Mouse (Mus musculus) cerebellum, adult 2 months (tissue): ENCODE measurements around the gene Tfip11. TPM values are rescaled to one million over a fixed set of nuclear protein-coding genes. Genes with fewer than 3 reads are reported as not detected.

Experiments used
- DNase-seq, 2 experiments: peaks; one replicate each; pipeline ENCODE4 v3.0.0; 2021
- H3K27ac ChIP-seq: fragments of 200-500 bp; 2 replicates; pipeline ENCODE4 v1.5.1; 2012; ENCODE audit warnings: low read length, control low read depth, inconsistent platforms; ENCODE audit not compliant: insufficient read depth
- H3K27me3 ChIP-seq: fragments of 200-500 bp; 2 replicates; pipeline ENCODE4 v1.6.1; 2012; ENCODE audit warnings: inconsistent platforms, mild to moderate bottlenecking, low read length, moderate library complexity; ENCODE audit not compliant: control insufficient read depth, insufficient read depth
- H3K4me1 ChIP-seq: fragments of 200-500 bp; 2 replicates; pipeline ENCODE4 v1.6.1; 2011; ENCODE audit warnings: low read length; ENCODE audit not compliant: control insufficient read depth, insufficient read depth
- H3K4me3 ChIP-seq: fragments of 200-500 bp; replicated peaks from 2 replicates; pipeline ENCODE3; 2011; ENCODE audit warnings: mild to moderate bottlenecking, low read depth, low read length, control low read depth; ENCODE audit not compliant: insufficient read depth
- CTCF ChIP-seq: fragments of 200-500 bp; IDR thresholded peaks from 2 replicates; pipeline ENCODE4 v1.5.1; 2011; ENCODE audit warnings: low read depth, mild to moderate bottlenecking, control low read depth, low read length, moderate library complexity, borderline replicate concordance; ENCODE audit not compliant: insufficient read depth
- POLR2A ChIP-seq: fragments of 200-500 bp; IDR thresholded peaks from 2 replicates; pipeline ENCODE4 v1.6.1; 2011; ENCODE audit warnings: low read length, control low read depth, borderline replicate concordance; ENCODE audit not compliant: insufficient read depth
- WGBS: fragments of 180-500 bp; shearing (Covaris S2); methylation state at CpG from one replicate; pipeline ENCODE4 v1.1.7; 2018; 5-methylcytosine and 5-hydroxymethylcytosine counted together
- polyA plus RNA-seq: library from polyadenylated mRNA; depleted of rRNA; stranded (reverse); fragments of >200 nt; gene quantifications from 2 replicates; pipeline ENCODE4 v1.2.3, GENCODE M21; 2012; rRNA removed

Tfip11 gene
- polyA plus RNA-seq = 48.2 and 50.8 TPM in 2 replicates

DNA sequence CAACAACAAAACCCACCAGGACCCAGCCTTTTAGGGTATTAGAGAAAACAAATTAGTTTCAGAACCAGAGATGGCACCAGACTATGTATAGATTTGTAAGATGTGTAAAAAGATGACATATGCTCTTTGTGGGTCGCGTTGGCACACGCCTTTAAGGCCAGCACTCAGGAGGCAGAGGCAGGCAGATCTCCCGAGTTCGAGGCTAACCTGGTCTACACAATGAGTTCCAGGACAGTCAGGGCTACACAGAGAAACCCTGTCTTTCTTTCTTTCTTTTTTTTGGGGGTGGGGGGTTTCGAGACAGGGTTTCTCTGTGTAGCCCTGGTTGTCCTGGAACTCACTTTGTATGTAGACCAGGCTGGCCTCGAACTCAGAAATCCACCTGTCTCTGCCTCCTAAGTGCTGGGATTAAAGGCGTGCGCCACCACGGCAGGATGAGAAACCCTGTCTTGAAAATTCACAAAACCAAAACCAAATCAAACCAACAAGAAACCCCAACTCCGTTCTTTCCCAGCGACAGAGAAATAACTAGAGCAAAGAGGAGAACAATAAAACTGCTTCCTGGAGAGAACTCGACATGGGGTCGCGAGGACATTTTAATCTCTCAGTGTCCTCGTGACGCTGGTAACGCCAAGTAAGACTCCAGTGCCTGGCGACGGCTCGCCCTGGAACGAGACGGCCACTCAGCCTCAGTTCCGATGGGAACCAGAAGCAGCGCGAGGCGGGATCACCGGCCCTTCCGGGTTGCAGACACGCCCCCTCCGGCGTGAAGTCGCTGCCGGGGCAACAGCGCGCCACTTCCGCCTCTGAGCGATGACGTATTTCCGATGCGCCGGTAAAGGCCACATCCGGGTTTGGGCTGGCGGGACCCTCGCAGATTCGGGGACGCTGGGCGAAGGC, at the start of gene Tfip11:
Gene Tfip11 (plus strand): TSS at position 813 of the 900 bp plus-strand sequence.
- H3K27me3 ChIP-seq = no peaks in the 10 kb centered on the region
- TF ChIP-seq CTCF (no peak), POLR2A (peak; percentile 78; the same call in 1 of the 2 replicates)
- peak within 1 kb of the TSS; percentile 94 for H3K4me3 ChIP-seq
- peak; percentile 95 to 97 for DNase-seq
- 9% methylated on average over 48 of the region's 48 CpGs for WGBS
- peaks cover 14% of the 10 kb centered on the region for H3K4me1 ChIP-seq
- H3K27ac ChIP-seq = peak within 1 kb of the TSS; percentile 21; the same call in 1 of the 2 replicates

- Histone ChIP-seq H3K27me3 (no peaks in the 10 kb centered on the region), H3K27ac (peak overlapping the region; percentile 71), H3K4me3 (peak overlapping the region; percentile 84), H3K4me1 (peaks cover 25% of the 10 kb centered on the region)
- no peak for TF ChIP-seq POLR2A
- TF ChIP-seq CTCF = peak; percentile 8; the same call in 1 of the 2 replicates
- under 1% methylated on average over 24 of the region's 24 CpGs for WGBS
- DNase-seq = no peak
Observed at GRCm38 (mm10) chr5:112276907-112277348, 49.2 kb upstream of the Tfip11 start.

GRCm38 (mm10) chr5:112277906-112278470, 48.2 kb upstream of the Tfip11 start:
- Histone ChIP-seq H3K4me3 (no peak overlapping the region), H3K27me3 (no peaks in the 10 kb centered on the region), H3K4me1 (peaks cover 33% of the 10 kb centered on the region), H3K27ac (no peak overlapping the region)
- DNase-seq = no peak
- 91% methylated on average over 11 of the region's 11 CpGs for WGBS
- TF ChIP-seq CTCF = no peak
- TF ChIP-seq POLR2A = no peak

GRCm38 (mm10) chr5:112279181-112280021, 46.8 kb upstream of the Tfip11 start:
- Histone ChIP-seq H3K27me3 (no peaks in the 10 kb centered on the region), H3K27ac (peak overlapping the region; percentile 51), H3K4me3 (no peak overlapping the region), H3K4me1 (peaks cover 39% of the 10 kb centered on the region)
- DNase-seq = peak; percentile 50 to 54
- TF ChIP-seq CTCF (no peak), POLR2A (no peak)
- 54% methylated on average over 17 of the region's 17 CpGs for WGBS

DNA sequence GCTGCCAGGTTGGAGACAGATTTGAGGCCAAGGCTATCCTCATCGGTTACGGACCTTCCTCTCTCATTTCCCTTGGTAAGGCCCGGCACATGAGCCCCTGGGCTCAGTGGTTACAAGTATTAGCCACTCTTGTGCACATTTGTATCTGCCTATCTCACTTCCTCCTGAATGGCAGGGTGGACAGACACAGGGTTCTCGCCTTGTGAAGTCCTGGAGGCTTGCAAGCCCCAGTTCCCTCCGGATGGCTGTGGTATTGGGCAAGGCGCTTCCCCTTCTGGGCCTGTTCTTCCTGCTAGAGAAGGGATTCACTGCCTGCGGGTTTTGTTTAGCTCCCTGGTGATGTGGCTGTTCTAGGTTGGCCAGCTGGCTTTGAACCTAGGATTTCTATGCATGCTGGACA, 46.0 kb upstream of the Tfip11 start:
- no peak for TF ChIP-seq POLR2A
- no peak for TF ChIP-seq CTCF
- Histone ChIP-seq H3K27me3 (no peaks in the 10 kb centered on the region), H3K4me1 (peaks cover 42% of the 10 kb centered on the region), H3K27ac (peak overlapping the region; percentile 51), H3K4me3 (no peak overlapping the region)
- no peak for DNase-seq
- WGBS = 69% methylated on average over 7 of the region's 7 CpGs

- H3K4me3 ChIP-seq = no peak overlapping the region
- TF ChIP-seq POLR2A (no peak), CTCF (no peak)
- no peaks in the 10 kb centered on the region for H3K27me3 ChIP-seq
- WGBS = 59% methylated on average over 15 of the region's 15 CpGs
- no peak overlapping the region for H3K27ac ChIP-seq
- peaks cover 47% of the 10 kb centered on the region for H3K4me1 ChIP-seq
- DNase-seq = no peak
Observed at GRCm38 (mm10) chr5:112280863-112281660, 45.1 kb upstream of the Tfip11 start.
